Mouse (Mus musculus): ENCODE measurements at regions not wholly inside any gene's neighbourhood (a gene's known extent, or its start where the extent isn't known, plus 50 kb on each side); places are given as distances from the start of the nearest gene placed in this dataset.

DNA sequence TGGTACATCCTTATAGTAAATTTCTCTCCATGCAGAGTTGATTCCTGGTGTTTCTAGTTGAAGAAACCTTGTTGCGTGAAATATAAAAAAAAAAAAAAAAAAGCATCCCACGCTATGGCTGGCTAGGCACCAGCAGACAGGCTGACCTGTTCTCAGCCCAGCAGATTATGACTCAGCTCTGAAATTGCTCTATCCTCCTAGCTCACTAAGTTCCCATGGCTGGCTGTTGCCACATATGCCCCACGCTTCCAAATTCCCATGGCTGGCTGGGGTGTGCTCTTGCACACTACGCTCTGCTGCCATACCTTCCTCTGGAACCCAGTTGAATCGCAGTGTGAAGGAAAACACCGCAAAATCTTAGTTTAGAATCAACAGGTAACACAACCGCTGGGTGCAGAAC is 270.1 kb downstream of the Mid1ip1 start:
- H3K27me3 ChIP-seq (ENCODE audit: control insufficient read depth, insufficient read depth, low read length) = no peaks in the 10 kb centered on the region
- TF ChIP-seq EP300 (IDR thresholded peaks at IDR 0.05; ENCODE audit: insufficient read depth, low read depth, low read length) (no peak), CTCF (IDR thresholded peaks at IDR 0.05) (no peak), POLR2A (IDR thresholded peaks at IDR 0.05; ENCODE audit: insufficient read depth, low read depth, low read length) (no peak)
- H3K27ac ChIP-seq = no peak overlapping the region
- H3K79me2 ChIP-seq (replicated peaks; ENCODE audit: control insufficient read depth, insufficient read depth, low read length) = no peaks in the 10 kb centered on the region
- H3K4me1 ChIP-seq (ENCODE audit: control insufficient read depth, insufficient read depth, low read length) = no peaks in the 10 kb centered on the region; the same call in 1 of the 2 replicates
- H3K36me3 ChIP-seq (ENCODE audit: control insufficient read depth, insufficient read depth, low read length) = no peaks in the 10 kb centered on the region
- H3K4me3 ChIP-seq = no peak overlapping the region
- no peak overlapping the region for H3K9ac ChIP-seq (ENCODE audit: low read depth, low read length)
- WGBS = 83% methylated on average over 7 of the region's 7 CpGs
- DNase-seq = no peak
- intact Hi-C loops (cut with DNase I) = no loop called here

DNA sequence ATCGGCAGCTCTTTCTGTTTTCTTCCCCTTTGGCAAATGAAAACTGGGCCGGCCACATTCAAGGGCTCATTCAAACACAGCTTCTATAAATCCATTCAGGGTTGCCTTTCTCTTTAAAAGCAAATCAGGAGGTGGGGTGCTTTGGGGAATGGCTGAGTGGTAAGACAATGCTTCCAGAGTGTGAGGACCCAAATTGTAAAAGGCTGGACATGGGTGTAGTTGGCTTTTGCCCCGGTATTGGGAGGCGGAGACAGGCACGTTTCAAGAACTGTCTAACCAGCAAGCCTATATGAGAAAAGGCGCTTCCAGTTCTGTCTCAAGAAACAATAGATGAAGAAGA is 277.0 kb downstream of the Mid1ip1 start:
- no peak for DNase-seq
- intact Hi-C loops (cut with DNase I) = no loop called here
- H3K36me3 ChIP-seq (ENCODE audit: control insufficient read depth, insufficient read depth, low read length) = no peaks in the 10 kb centered on the region
- no peak overlapping the region for H3K9ac ChIP-seq (ENCODE audit: low read depth, low read length)
- no peaks in the 10 kb centered on the region for H3K79me2 ChIP-seq (replicated peaks; ENCODE audit: control insufficient read depth, insufficient read depth, low read length)
- H3K27ac ChIP-seq = no peak overlapping the region
- H3K4me1 ChIP-seq (ENCODE audit: control insufficient read depth, insufficient read depth, low read length) = peaks cover 3% of the 10 kb centered on the region
- TF ChIP-seq EP300 (IDR thresholded peaks at IDR 0.05; ENCODE audit: insufficient read depth, low read depth, low read length) (no peak), CTCF (IDR thresholded peaks at IDR 0.05) (no peak), POLR2A (IDR thresholded peaks at IDR 0.05; ENCODE audit: insufficient read depth, low read depth, low read length) (no peak)
- no peak overlapping the region for H3K4me3 ChIP-seq
- H3K27me3 ChIP-seq (ENCODE audit: control insufficient read depth, insufficient read depth, low read length) = no peaks in the 10 kb centered on the region
- WGBS = 35% methylated on average over 6 of the region's 6 CpGs

DNA sequence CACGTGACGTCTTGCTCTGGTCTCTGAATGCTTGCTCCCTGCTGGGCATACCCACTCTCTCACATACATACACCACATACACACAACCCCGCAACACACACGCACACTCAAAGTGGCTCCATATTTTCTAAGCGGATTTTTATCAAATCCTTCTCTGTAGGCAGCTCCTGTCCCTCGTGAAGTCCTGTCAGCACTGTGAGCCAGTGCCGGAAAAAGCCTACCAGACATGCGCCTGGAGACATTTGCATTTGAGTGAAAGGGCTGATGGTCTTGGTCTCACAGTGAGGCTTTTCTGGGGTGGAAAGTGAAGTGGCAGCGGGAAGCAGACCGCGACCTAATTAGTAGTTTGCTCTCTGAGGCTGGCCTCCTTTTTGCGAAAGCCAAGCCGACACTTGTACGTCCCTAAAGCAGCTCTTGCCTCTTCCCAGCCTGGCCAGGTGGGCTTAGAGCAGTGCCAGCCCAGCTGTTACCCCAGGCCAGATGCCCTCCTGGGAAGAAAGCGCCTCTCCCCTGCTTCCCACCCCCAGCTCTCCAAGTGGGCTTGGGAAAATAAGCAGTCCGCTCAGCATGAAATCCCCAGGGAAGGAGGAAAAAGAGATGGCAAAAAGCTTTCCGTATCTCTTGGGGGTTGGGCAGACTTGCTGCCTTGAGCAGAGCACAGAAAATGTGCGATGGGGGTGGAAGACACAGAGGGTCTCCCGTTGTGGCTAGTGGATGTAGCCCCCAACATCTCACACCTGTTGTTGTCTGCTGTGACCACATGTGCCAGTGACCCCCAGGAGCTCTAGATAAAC is 277.6 kb downstream of the Mid1ip1 start:
- TF ChIP-seq EP300 (IDR thresholded peaks at IDR 0.05; ENCODE audit: insufficient read depth, low read depth, low read length) (no peak), CTCF (IDR thresholded peaks at IDR 0.05) (no peak)
- no peaks in the 10 kb centered on the region for H3K79me2 ChIP-seq (replicated peaks; ENCODE audit: control insufficient read depth, insufficient read depth, low read length)
- 21% methylated on average over 19 of the region's 19 CpGs for WGBS
- H3K4me1 ChIP-seq (ENCODE audit: control insufficient read depth, insufficient read depth, low read length) = peaks cover 3% of the 10 kb centered on the region
- no peaks in the 10 kb centered on the region for H3K36me3 ChIP-seq (ENCODE audit: control insufficient read depth, insufficient read depth, low read length)
- peak; percentile 10 to 22 for DNase-seq
- no peak overlapping the region for H3K27ac ChIP-seq
- H3K4me3 ChIP-seq = peak overlapping the region; percentile 17; the same call in 1 of the 2 replicates
- H3K27me3 ChIP-seq (ENCODE audit: control insufficient read depth, insufficient read depth, low read length) = no peaks in the 10 kb centered on the region
- H3K9ac ChIP-seq (ENCODE audit: low read depth, low read length) = peak overlapping the region; percentile 43; the same call in 1 of the 2 replicates
- intact Hi-C loops (cut with DNase I) = no loop called here

DNA sequence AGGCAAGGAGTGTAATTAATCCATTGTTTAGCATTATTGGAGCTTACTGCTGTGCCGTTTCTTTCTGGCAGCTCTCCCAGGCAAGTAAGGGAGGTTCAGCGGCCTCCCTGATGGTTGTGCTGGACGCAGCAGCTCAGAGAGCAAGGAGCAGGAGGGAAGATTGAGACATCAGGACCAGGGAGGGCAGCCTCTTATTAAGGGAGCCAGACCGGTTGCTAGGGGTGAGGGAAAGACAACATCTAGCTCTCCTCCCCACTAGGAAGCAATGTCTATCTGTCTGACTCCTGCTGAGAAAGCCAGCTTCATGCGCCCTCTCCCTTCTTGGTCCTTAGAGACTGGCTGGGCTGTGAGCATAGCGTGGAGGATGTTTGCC is 278.2 kb downstream of the Mid1ip1 start:
- Histone ChIP-seq H3K4me1 (ENCODE audit: control insufficient read depth, insufficient read depth, low read length) (peaks cover 3% of the 10 kb centered on the region), H3K79me2 (replicated peaks; ENCODE audit: control insufficient read depth, insufficient read depth, low read length) (no peaks in the 10 kb centered on the region), H3K36me3 (ENCODE audit: control insufficient read depth, insufficient read depth, low read length) (no peaks in the 10 kb centered on the region), H3K4me3 (no peak overlapping the region), H3K27ac (no peak overlapping the region), H3K9ac (ENCODE audit: low read depth, low read length) (peak overlapping the region; percentile 43; the same call in 1 of the 2 replicates), H3K27me3 (ENCODE audit: control insufficient read depth, insufficient read depth, low read length) (no peaks in the 10 kb centered on the region)
- intact Hi-C loops (cut with DNase I) = no loop called here
- no peak for TF ChIP-seq EP300 (IDR thresholded peaks at IDR 0.05; ENCODE audit: insufficient read depth, low read depth, low read length)
- TF ChIP-seq CTCF (IDR thresholded peaks at IDR 0.05) = no peak
- TF ChIP-seq POLR2A (IDR thresholded peaks at IDR 0.05; ENCODE audit: insufficient read depth, low read depth, low read length) = no peak
- peak in 1 of 2 experiments; percentile 8 for DNase-seq
- WGBS = 20% methylated on average over 6 of the region's 6 CpGs

DNA sequence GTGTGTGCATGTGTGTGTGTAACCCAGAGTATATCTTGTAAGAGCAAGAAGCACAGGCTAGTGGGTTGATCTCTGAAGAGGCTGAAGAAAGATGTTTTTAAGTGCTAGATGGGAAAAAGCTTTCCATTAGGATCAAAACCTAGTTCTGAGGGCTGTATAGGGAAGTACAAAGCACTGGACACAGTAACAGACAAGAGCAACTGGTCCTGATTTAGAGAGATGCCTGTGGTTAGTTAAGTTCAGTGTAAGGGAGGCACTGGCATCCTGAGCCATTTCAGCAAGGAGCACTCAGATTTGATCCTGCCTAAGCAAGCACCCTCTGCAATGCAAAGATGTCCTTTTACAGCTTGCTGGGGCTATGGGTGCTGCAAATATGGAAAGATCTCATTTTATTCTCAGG is 280.1 kb downstream of the Mid1ip1 start:
- Histone ChIP-seq H3K27me3 (ENCODE audit: control insufficient read depth, insufficient read depth, low read length) (no peaks in the 10 kb centered on the region), H3K36me3 (ENCODE audit: control insufficient read depth, insufficient read depth, low read length) (no peaks in the 10 kb centered on the region), H3K27ac (no peak overlapping the region), H3K4me3 (no peak overlapping the region), H3K4me1 (ENCODE audit: control insufficient read depth, insufficient read depth, low read length) (peaks cover 3% of the 10 kb centered on the region), H3K79me2 (replicated peaks; ENCODE audit: control insufficient read depth, insufficient read depth, low read length) (no peaks in the 10 kb centered on the region), H3K9ac (ENCODE audit: low read depth, low read length) (no peak overlapping the region)
- intact Hi-C loops (cut with DNase I) = no loop called here
- TF ChIP-seq POLR2A (IDR thresholded peaks at IDR 0.05; ENCODE audit: insufficient read depth, low read depth, low read length) (no peak), EP300 (IDR thresholded peaks at IDR 0.05; ENCODE audit: insufficient read depth, low read depth, low read length) (no peak), CTCF (IDR thresholded peaks at IDR 0.05) (no peak)
- DNase-seq = no peak

DNA sequence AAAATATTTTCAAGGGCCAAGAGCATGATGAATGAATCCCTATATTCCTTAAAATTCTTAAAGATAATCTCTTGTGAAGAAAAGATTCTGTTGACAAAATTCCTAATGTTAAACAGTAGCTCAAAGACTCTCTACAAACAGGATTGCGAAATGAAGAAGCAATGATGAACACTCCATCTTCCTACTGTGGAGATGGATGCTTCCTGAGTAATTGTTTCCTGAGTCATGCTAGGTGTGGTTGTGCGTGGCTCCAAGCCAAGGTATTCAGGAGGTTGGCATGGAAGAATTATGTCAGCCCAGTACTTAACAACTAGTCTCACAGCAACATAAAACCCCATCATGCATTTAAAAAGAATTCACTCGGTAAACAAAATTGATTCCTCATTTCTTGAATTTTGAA is 286.4 kb downstream of the Mid1ip1 start:
- TF ChIP-seq CTCF (IDR thresholded peaks at IDR 0.05) (no peak), EP300 (IDR thresholded peaks at IDR 0.05; ENCODE audit: insufficient read depth, low read depth, low read length) (no peak), POLR2A (IDR thresholded peaks at IDR 0.05; ENCODE audit: insufficient read depth, low read depth, low read length) (no peak)
- 70% methylated on average over 3 of the region's 3 CpGs for WGBS
- no peaks in the 10 kb centered on the region for H3K36me3 ChIP-seq (ENCODE audit: control insufficient read depth, insufficient read depth, low read length)
- H3K79me2 ChIP-seq (replicated peaks; ENCODE audit: control insufficient read depth, insufficient read depth, low read length) = no peaks in the 10 kb centered on the region
- intact Hi-C loops (cut with DNase I) = no loop called here
- no peak overlapping the region for H3K9ac ChIP-seq (ENCODE audit: low read depth, low read length)
- H3K4me3 ChIP-seq = no peak overlapping the region
- no peaks in the 10 kb centered on the region for H3K4me1 ChIP-seq (ENCODE audit: control insufficient read depth, insufficient read depth, low read length)
- H3K27me3 ChIP-seq (ENCODE audit: control insufficient read depth, insufficient read depth, low read length) = no peaks in the 10 kb centered on the region
- no peak overlapping the region for H3K27ac ChIP-seq
- no peak for DNase-seq

Data from heart, adult 2 months (tissue).